Mouse (Mus musculus) CH12F3 (cell line): ENCODE measurements around the gene Vbp1.
"Not testable (repeated sequence)": the region's sequence is repeated elsewhere in the genome, so short reads cannot be mapped to it uniquely, and the experiment has no call there.

Source experiments
- in situ Hi-C: fragments of 300-500 bp; cut with MboI; formaldehyde crosslinking; loops from 2 replicates; pipeline ENCODE4 v1.14.3; 2020; ENCODE audit warnings: low sequenced_read_pairs

Vbp1 gene

GRCm38 (mm10) chrX:75514179-75514972 is at the start of gene Vbp1:
TSS of gene Vbp1 (plus strand) at chrX:75514299.
- in situ Hi-C loops, result no loop called here

GRCm38 (mm10) chrX:75475182-75475644 is 38.9 kb upstream of the Vbp1 start:
- in situ Hi-C loops, result not testable (repeated sequence)

- in situ Hi-C loops, result no loop called here
Measured at GRCm38 (mm10) chrX:75489886-75490285, 24.2 kb upstream of the Vbp1 start.

GRCm38 (mm10) chrX:75513787-75514178 is 316 bp upstream of the Vbp1 start:
- in situ Hi-C loops, result no loop called here

GRCm38 (mm10) chrX:75577582-75578324 is 63.7 kb downstream of the Vbp1 start, which contains the start of gene Rab39b:
TSS of gene Rab39b (minus strand) at chrX:75578231.
- in situ Hi-C loops, result no loop called here

- in situ Hi-C loops, result no loop called here
Measured at GRCm38 (mm10) chrX:75578539-75578938, 64.4 kb downstream of the Vbp1 start.
